Mouse (Mus musculus) MEL (cell line): ENCODE measurements around the gene Hoxa5. TPM values are rescaled to one million over a fixed set of nuclear protein-coding genes. Genes with fewer than 3 reads are reported as not detected.

Experiments
- DNase-seq: peaks from one replicate; pipeline ENCODE4 v3.0.0; 2011; ENCODE audit warnings: low read depth, low spot score
- H3K27ac ChIP-seq: 2 replicates; pipeline ENCODE4 v1.5.1; 2012; ENCODE audit warnings: low read depth, mild to moderate bottlenecking, control low read depth, low read length, moderate library complexity; ENCODE audit not compliant: control insufficient read depth
- H3K27me3 ChIP-seq, 2 experiments: fragments of 150-350 bp in 1 of 2; sonication (generic) in 1 of 2; 2 replicates each; pipeline ENCODE4 v1.6.1; 2012; ENCODE audit warnings: low read length in 2 of 2, mild to moderate bottlenecking in 2 of 2, improper control_type of control experiment in 1 of 2, moderate library complexity in 1 of 2; ENCODE audit not compliant: insufficient read depth in 2 of 2, control insufficient read depth in 1 of 2
- H3K36me3 ChIP-seq, 2 experiments: 2 replicates each; pipeline ENCODE4 v1.6.1; 2012 to 2014; ENCODE audit warnings: low read length in 2 of 2, improper control_type of control experiment in 1 of 2, inconsistent platforms in 1 of 2, mild to moderate bottlenecking in 1 of 2; ENCODE audit not compliant: insufficient read depth in 2 of 2, control insufficient read depth in 1 of 2
- H3K4me1 ChIP-seq, 2 experiments: fragments of 150-350 bp in 1 of 2; sonication (generic) in 1 of 2; 2 replicates each; pipeline ENCODE4 v1.6.1; 2012; ENCODE audit warnings: low read length in 2 of 2, improper control_type of control experiment in 1 of 2, mild to moderate bottlenecking in 1 of 2; ENCODE audit not compliant: insufficient read depth in 2 of 2, control insufficient read depth in 1 of 2
- H3K4me3 ChIP-seq, 2 experiments: fragments of 150-350 bp in 1 of 2; sonication (generic) in 1 of 2; 2 replicates each; pipeline ENCODE4 v1.5.1; 2012; ENCODE audit warnings: low read depth in 2 of 2, low read length in 2 of 2, mild to moderate bottlenecking in 2 of 2, moderate library complexity in 2 of 2, control low read depth in 1 of 2, improper control_type of control experiment in 1 of 2; ENCODE audit not compliant: control insufficient read depth in 1 of 2, insufficient read depth in 1 of 2
- H3K79me2 ChIP-seq: 2 replicates; pipeline ENCODE4 v1.6.1; 2012; ENCODE audit warnings: mild to moderate bottlenecking, low read length, moderate library complexity; ENCODE audit not compliant: control insufficient read depth, poor library complexity, insufficient read depth
- H3K9ac ChIP-seq: 2 replicates; pipeline ENCODE4 v1.6.1; 2012; ENCODE audit warnings: low read depth, mild to moderate bottlenecking, control low read depth, low read length, moderate library complexity; ENCODE audit not compliant: control insufficient read depth, poor library complexity, severe bottlenecking
- H3K9me3 ChIP-seq: fragments of 150-350 bp; sonication (generic); replicated peaks from 2 replicates; pipeline ENCODE4 v1.6.1; 2012; ENCODE audit warnings: mild to moderate bottlenecking, low read length, improper control_type of control experiment, moderate library complexity; ENCODE audit not compliant: insufficient read depth
- EP300 ChIP-seq, 2 experiments: IDR thresholded peaks; 2 replicates each; pipeline ENCODE4 v1.6.1; 2011; ENCODE audit warnings: improper control_type of control experiment in 2 of 2, low read length in 2 of 2, low read depth in 1 of 2, mild to moderate bottlenecking in 1 of 2
- ETS1 ChIP-seq: IDR thresholded peaks from 2 replicates; pipeline ENCODE4 v1.6.1; 2012; ENCODE audit warnings: low read depth, mild to moderate bottlenecking, inconsistent platforms, low read length, improper control_type of control experiment, moderate library complexity
- GABPA ChIP-seq: IDR thresholded peaks from 2 replicates; pipeline ENCODE4 v1.6.1; 2012; ENCODE audit warnings: low read depth, mild to moderate bottlenecking, inconsistent platforms, low read length, improper control_type of control experiment, moderate library complexity
- GATA1 ChIP-seq: IDR thresholded peaks from 2 replicates; pipeline ENCODE4 v1.6.1; 2011; ENCODE audit warnings: low read depth, low read length, improper control_type of control experiment
- KAT2A ChIP-seq: conservative IDR thresholded peaks from 2 replicates; pipeline ENCODE4 v1.6.1; 2012; ENCODE audit warnings: low read depth, low read length, improper control_type of control experiment, inconsistent platforms
- MAZ ChIP-seq: IDR thresholded peaks from 2 replicates; pipeline ENCODE4 v1.6.1; 2012; ENCODE audit warnings: low read depth, mild to moderate bottlenecking, inconsistent platforms, low read length, improper control_type of control experiment
- MXI1 ChIP-seq: IDR thresholded peaks from 2 replicates; pipeline ENCODE4 v1.6.1; 2011; ENCODE audit warnings: mild to moderate bottlenecking, low read depth, low read length, improper control_type of control experiment
- NRF1 ChIP-seq: IDR thresholded peaks from 2 replicates; pipeline ENCODE4 v1.6.1; 2014; ENCODE audit warnings: low read depth, mild to moderate bottlenecking, inconsistent platforms, low read length, improper control_type of control experiment, moderate library complexity; ENCODE audit not compliant: poor library complexity, insufficient read depth, severe bottlenecking
- POLR2AphosphoS5 ChIP-seq: IDR thresholded peaks from 2 replicates; pipeline ENCODE4 v1.6.1; 2012; ENCODE audit warnings: low read depth, borderline replicate concordance, mild to moderate bottlenecking, inconsistent platforms, low read length, moderate library complexity, mixed read lengths
- TAL1 ChIP-seq: IDR thresholded peaks from 2 replicates; pipeline ENCODE4 v1.6.1; 2012; ENCODE audit warnings: mild to moderate bottlenecking, inconsistent platforms, low read length, moderate library complexity, mixed read lengths
- TBP ChIP-seq: IDR thresholded peaks from 2 replicates; pipeline ENCODE4 v1.8.0; 2011; ENCODE audit warnings: low read depth, low read length, improper control_type of control experiment
- USF2 ChIP-seq, 2 experiments: IDR thresholded peaks; 2 replicates each; pipeline ENCODE4 v1.6.1; 2011 to 2012; ENCODE audit warnings: improper control_type of control experiment in 2 of 2, low read length in 2 of 2, borderline replicate concordance in 1 of 2, inconsistent platforms in 1 of 2, low read depth in 1 of 2, mild to moderate bottlenecking in 1 of 2; ENCODE audit not compliant: insufficient read depth in 1 of 2
- ZNF384 ChIP-seq: IDR thresholded peaks from 2 replicates; pipeline ENCODE4 v1.6.1; 2012; ENCODE audit warnings: low read depth, mild to moderate bottlenecking, inconsistent platforms, low read length, improper control_type of control experiment
- polyA plus RNA-seq, 2 experiments: library from polyadenylated mRNA; stranded (reverse) in 1 of 2; unstranded in 1 of 2; fragments of >175 nt in 1 of 2; fragments of >200 nt in 1 of 2; gene quantifications; 2 replicates each; pipeline versions ENCODE4 v1.2.1 to v1.2.4; 2012; ENCODE audit warnings: low replicate concordance in 2 of 2, low read depth in 1 of 2; ENCODE audit not compliant: insufficient read length in 2 of 2, insufficient read depth in 1 of 2, missing spikeins in 1 of 2
- total RNA-seq: library from RNA; depleted of rRNA; stranded (reverse); fragments of 300-350 nt; gene quantifications from 2 replicates; pipeline ENCODE4 v1.2.3, GENCODE M21; 2012; rRNA removed

Gene Hoxa5
- total and polyA plus RNA-seq, 3 experiments = not detected

- H3K27ac ChIP-seq = no peak overlapping the region
- no peaks in the 10 kb centered on the region for H3K4me1 ChIP-seq
- H3K79me2 ChIP-seq = no peaks in the 10 kb centered on the region
- DNase-seq = no peak
- no peak overlapping the region for H3K4me3 ChIP-seq
- peaks cover 0 to 4% of the 10 kb centered on the region in 2 experiments; a peak in 2 of 4 replicates for H3K27me3 ChIP-seq
- H3K9me3 ChIP-seq = no peaks in the 10 kb centered on the region
- H3K9ac ChIP-seq = no peak overlapping the region
- H3K36me3 ChIP-seq = no peaks in the 10 kb centered on the region
- TF ChIP-seq TBP = no peak
- no peak for TF ChIP-seq NRF1
- no peak for TF ChIP-seq USF2 (IDR thresholded peaks at IDR 0.05; ENCODE audit: borderline replicate concordance in 1 of 2, insufficient read depth in 1 of 2, low read depth in 1 of 2, low read length in 2 of 2)
- TF ChIP-seq POLR2AphosphoS5 = no peak
- no peak for TF ChIP-seq TAL1
- no peak for TF ChIP-seq GABPA
- no peak for TF ChIP-seq ETS1
- TF ChIP-seq ZNF384 = no peak
- TF ChIP-seq EP300 (IDR thresholded peaks at IDR 0.05; ENCODE audit: low read depth in 1 of 2, low read length in 2 of 2) = no peak
- TF ChIP-seq MXI1 = no peak
- no peak for TF ChIP-seq KAT2A
- TF ChIP-seq MAZ = no peak
- no peak for TF ChIP-seq GATA1
- TF ChIP-seq, all 39 proteins: peak for 0
These were observed 51.9 kb downstream of the Hoxa5 start for GRCm38 (mm10) chr6:52152226-52153193.

Other genes starting within 250 kb of the Hoxa5 start
- 17.7 and 17.8 TPM in 2 replicates for gene Skap2, start 192.0 kb downstream of the Hoxa5 start, total RNA-seq
- gene Skap2, start 192.0 kb downstream of the Hoxa5 start, polyA plus RNA-seq = 10 to 100 TPM in 1 of 2 experiments, not detected in 1; 31.3 TPM
- not detected in 2 replicates for gene Hoxa1, start 46.3 kb downstream of the Hoxa5 start, total RNA-seq
- gene Hoxa1, start 46.3 kb downstream of the Hoxa5 start, polyA plus RNA-seq = not detected
- gene Hoxa2, start 39.8 kb downstream of the Hoxa5 start, total RNA-seq = not detected in 2 replicates
- gene Hoxa2, start 39.8 kb downstream of the Hoxa5 start, polyA plus RNA-seq = not detected
- not detected in 2 replicates for gene 5730596B20Rik, start 27.1 kb downstream of the Hoxa5 start, total RNA-seq
- not detected for gene 5730596B20Rik, start 27.1 kb downstream of the Hoxa5 start, polyA plus RNA-seq
- not detected in 2 replicates for gene Hoxa4, start 12.8 kb downstream of the Hoxa5 start, total RNA-seq
- not detected for gene Hoxa4, start 12.8 kb downstream of the Hoxa5 start, polyA plus RNA-seq
- gene Hoxa6, start 4.1 kb upstream of the Hoxa5 start, total RNA-seq = not detected in 2 replicates
- gene Hoxa6, start 4.1 kb upstream of the Hoxa5 start, polyA plus RNA-seq = not detected
- not detected in 2 replicates for gene Hoxa3, start 8.7 kb upstream of the Hoxa5 start, total RNA-seq
- gene Hoxa3, start 8.7 kb upstream of the Hoxa5 start, polyA plus RNA-seq = not detected
- not detected in 2 replicates for gene Gm28308, start 8.8 kb upstream of the Hoxa5 start, total RNA-seq
- not detected for gene Gm28308, start 8.8 kb upstream of the Hoxa5 start, polyA plus RNA-seq
- not detected in 2 replicates for gene Hoxa7, start 17.3 kb upstream of the Hoxa5 start, total RNA-seq
- gene Hoxa7, start 17.3 kb upstream of the Hoxa5 start, polyA plus RNA-seq = under 1 TPM in 1 of 2 experiments, not detected in 1; 0.17 TPM
- gene Hoxa9, start 26.5 kb upstream of the Hoxa5 start, total RNA-seq = not detected in 2 replicates
- not detected for gene Hoxa9, start 26.5 kb upstream of the Hoxa5 start, polyA plus RNA-seq
- gene Hoxa10, start 36.3 kb upstream of the Hoxa5 start, total RNA-seq = not detected in 2 replicates
- gene Hoxa10, start 36.3 kb upstream of the Hoxa5 start, polyA plus RNA-seq = not detected
- gene Hoxa11, start 41.2 kb upstream of the Hoxa5 start, total RNA-seq = not detected in 2 replicates
- gene Hoxa11, start 41.2 kb upstream of the Hoxa5 start, polyA plus RNA-seq = not detected
- gene Hoxa13, start 56.3 kb upstream of the Hoxa5 start, total RNA-seq = not detected in 2 replicates
- gene Hoxa13, start 56.3 kb upstream of the Hoxa5 start, polyA plus RNA-seq = not detected
- gene Evx1, start 108.9 kb upstream of the Hoxa5 start, total RNA-seq = not detected in 2 replicates
- not detected for gene Evx1, start 108.9 kb upstream of the Hoxa5 start, polyA plus RNA-seq